Mouse (Mus musculus) limb, embryonic 14.5 days (tissue): ENCODE measurements at regions not wholly inside any gene's neighbourhood (a gene's known extent, or its start where the extent isn't known, plus 50 kb on each side); places are given as distances from the start of the nearest gene placed in this dataset.

Source experiments
- ATAC-seq: fragments of 200-750 bp; cut with Nextera tagmentation; 2 replicates; pipeline ENCODE4 v1.8.0; 2017; ENCODE audit warnings: low read depth, moderate number of reproducible peaks, moderate TSS enrichment; ENCODE audit not compliant: low FRiP score
- DNase-seq: peaks from one replicate; pipeline ENCODE4 v3.0.0-alpha.2; 2015; ENCODE audit warnings: low spot score
- H3K27ac ChIP-seq: fragments of 300-500 bp; sonication (generic); replicated peaks from 2 replicates; pipeline ENCODE4 v1.5.1; 2014; ENCODE audit warnings: low read depth, mild to moderate bottlenecking, low read length, moderate library complexity, mixed read lengths
- H3K27me3 ChIP-seq: fragments of 300-500 bp; sonication (generic); 2 replicates; pipeline ENCODE4 v1.6.1; 2014; ENCODE audit warnings: low read length, mixed read lengths; ENCODE audit not compliant: control insufficient read depth, insufficient read depth
- H3K36me3 ChIP-seq: fragments of 300-500 bp; sonication (generic); 2 replicates; pipeline ENCODE4 v1.6.1; 2014; ENCODE audit warnings: mild to moderate bottlenecking, low read length, moderate library complexity, mixed read lengths; ENCODE audit not compliant: control insufficient read depth, insufficient read depth
- H3K4me1 ChIP-seq: fragments of 300-500 bp; sonication (generic); 2 replicates; pipeline ENCODE4 v1.6.1; 2014; ENCODE audit warnings: antibody characterized with exemption, low read length, mixed read lengths; ENCODE audit not compliant: control insufficient read depth, insufficient read depth
- H3K4me2 ChIP-seq: fragments of 300-500 bp; sonication (generic); replicated peaks from 2 replicates; pipeline ENCODE4 v1.6.1; 2014; ENCODE audit warnings: low read depth, mild to moderate bottlenecking, low read length, moderate library complexity; ENCODE audit not compliant: severe bottlenecking
- H3K4me3 ChIP-seq: fragments of 300-500 bp; sonication (generic); replicated peaks from 2 replicates; pipeline ENCODE4 v1.5.1; 2014; ENCODE audit warnings: low read length
- H3K9ac ChIP-seq: fragments of 300-500 bp; sonication (generic); 2 replicates; pipeline ENCODE4 v1.6.1; 2014; ENCODE audit warnings: mild to moderate bottlenecking, low read depth, low read length, moderate library complexity; ENCODE audit not compliant: severe bottlenecking
- H3K9me3 ChIP-seq: fragments of 300-500 bp; sonication (generic); 2 replicates; pipeline ENCODE4 v1.6.1; 2016; ENCODE audit warnings: low read length; ENCODE audit not compliant: control insufficient read depth
- POLR2A ChIP-seq: fragments of 200-500 bp; IDR thresholded peaks from 2 replicates; pipeline ENCODE4 v1.8.0; 2012; ENCODE audit warnings: inconsistent platforms, mild to moderate bottlenecking, moderate library complexity, borderline replicate concordance; ENCODE audit not compliant: insufficient read depth, insufficient read length; ENCODE audit errors: extremely low read depth
- WGBS: fragments of 180-500 bp; shearing (Covaris S2); extraction: QIAGEN DNeasy Blood & Tissue Kit; methylation state at CpG from one replicate; pipeline ENCODE4 v1.1.7; 2014; 5-methylcytosine and 5-hydroxymethylcytosine counted together

- no peak overlapping the region for H3K4me3 ChIP-seq
- H3K9me3 ChIP-seq, result no peaks in the 10 kb centered on the region
- TF ChIP-seq POLR2A, result no peak
- H3K27me3 ChIP-seq, result no peaks in the 10 kb centered on the region
- 94% methylated on average over 5 of the region's 5 CpGs for WGBS
- no peak overlapping the region for H3K4me2 ChIP-seq
- H3K4me1 ChIP-seq, result no peaks in the 10 kb centered on the region
- peaks cover 41% of the 10 kb centered on the region for H3K36me3 ChIP-seq
- H3K27ac ChIP-seq, result no peak overlapping the region
- no peak for ATAC-seq
- DNase-seq, result no peak
- no peak overlapping the region for H3K9ac ChIP-seq
Observed at GRCm38 (mm10) chr12:109711392-109711791, 111.3 kb upstream of the Rtl1 start.

GRCm38 (mm10) chr12:109711946-109712345, 111.8 kb upstream of the Rtl1 start:
- Histone ChIP-seq H3K36me3 (peaks cover 46% of the 10 kb centered on the region), H3K4me3 (no peak overlapping the region), H3K9me3 (no peaks in the 10 kb centered on the region), H3K27me3 (no peaks in the 10 kb centered on the region), H3K9ac (no peak overlapping the region), H3K4me2 (no peak overlapping the region), H3K4me1 (no peaks in the 10 kb centered on the region), H3K27ac (no peak overlapping the region)
- WGBS, result 88% methylated on average over 7 of the region's 7 CpGs
- TF ChIP-seq POLR2A, result no peak
- DNase-seq (no peak), ATAC-seq (no peak)

- Histone ChIP-seq H3K4me3 (no peak overlapping the region), H3K27ac (no peak overlapping the region), H3K4me2 (no peak overlapping the region), H3K9ac (no peak overlapping the region), H3K27me3 (no peaks in the 10 kb centered on the region), H3K36me3 (peaks cover 50% of the 10 kb centered on the region), H3K9me3 (no peaks in the 10 kb centered on the region), H3K4me1 (no peaks in the 10 kb centered on the region)
- no peak for ATAC-seq
- no peak for DNase-seq
- 93% methylated on average over 16 of the region's 16 CpGs for WGBS
- TF ChIP-seq POLR2A, result no peak
Observed at GRCm38 (mm10) chr12:109712386-109712785, 112.3 kb upstream of the Rtl1 start.

- Histone ChIP-seq H3K4me3 (no peak overlapping the region), H3K9ac (no peak overlapping the region), H3K9me3 (no peaks in the 10 kb centered on the region), H3K36me3 (peaks cover 57% of the 10 kb centered on the region), H3K27ac (no peak overlapping the region), H3K27me3 (no peaks in the 10 kb centered on the region), H3K4me1 (no peaks in the 10 kb centered on the region), H3K4me2 (no peak overlapping the region)
- 91% methylated on average over 3 of the region's 3 CpGs for WGBS
- ATAC-seq (no peak), DNase-seq (no peak)
- no peak for TF ChIP-seq POLR2A
Observed at GRCm38 (mm10) chr12:109713041-109713440, 112.9 kb upstream of the Rtl1 start.

GRCm38 (mm10) chr12:109714061-109714460, 113.9 kb upstream of the Rtl1 start:
- H3K4me3 ChIP-seq, result no peak overlapping the region
- H3K27me3 ChIP-seq, result no peaks in the 10 kb centered on the region
- H3K4me1 ChIP-seq, result no peaks in the 10 kb centered on the region
- ATAC-seq (no peak), DNase-seq (no peak)
- H3K27ac ChIP-seq, result no peak overlapping the region
- no peak overlapping the region for H3K9ac ChIP-seq
- H3K36me3 ChIP-seq, result peaks cover 64% of the 10 kb centered on the region
- WGBS, result 88% methylated on average over 5 of the region's 5 CpGs
- no peak for TF ChIP-seq POLR2A
- H3K4me2 ChIP-seq, result no peak overlapping the region
- H3K9me3 ChIP-seq, result no peaks in the 10 kb centered on the region

GRCm38 (mm10) chr12:109716991-109717390, 116.9 kb upstream of the Rtl1 start:
- 94% methylated on average over 20 of the region's 20 CpGs for whole genome bisulfite sequencing
- Histone ChIP-seq H3K9ac (no peak overlapping the region), H3K27me3 (no peaks in the 10 kb centered on the region), H3K4me2 (no peak overlapping the region), H3K9me3 (no peaks in the 10 kb centered on the region), H3K36me3 (peaks cover 67% of the 10 kb centered on the region), H3K27ac (no peak overlapping the region), H3K4me1 (no peaks in the 10 kb centered on the region), H3K4me3 (no peak overlapping the region)
- ATAC-seq (no peak), DNase-seq (no peak)
- no peak for TF ChIP-seq POLR2A
